Mouse (Mus musculus) liver, embryonic 12.5 days (tissue): ENCODE measurements around the gene Klkb1. TPM values are rescaled to one million over a fixed set of nuclear protein-coding genes. Genes with fewer than 3 reads are reported as not detected.

Experiments used
- ATAC-seq: fragments of 200-750 bp; cut with Nextera tagmentation; 2 replicates; pipeline ENCODE4 v1.8.0; 2017; ENCODE audit warnings: moderate number of reproducible peaks, mild to moderate bottlenecking, moderate library complexity
- H3K27ac ChIP-seq: fragments of 300-500 bp; sonication (generic); 2 replicates; pipeline ENCODE4 v1.5.1; 2016; ENCODE audit warnings: mild to moderate bottlenecking
- H3K27me3 ChIP-seq: fragments of 300-500 bp; sonication (generic); replicated peaks from 2 replicates; pipeline ENCODE4 v1.6.1; 2016; ENCODE audit warnings: mild to moderate bottlenecking, moderate library complexity
- H3K36me3 ChIP-seq: fragments of 300-500 bp; sonication (generic); 2 replicates; pipeline ENCODE4 v1.6.1; 2016; ENCODE audit warnings: mild to moderate bottlenecking, moderate library complexity
- H3K4me1 ChIP-seq: fragments of 300-500 bp; sonication (generic); 2 replicates; pipeline ENCODE4 v1.6.1; 2016
- H3K4me2 ChIP-seq: fragments of 300-500 bp; sonication (generic); 2 replicates; pipeline ENCODE4 v1.6.1; 2016; ENCODE audit warnings: mild to moderate bottlenecking, moderate library complexity
- H3K4me3 ChIP-seq: fragments of 300-500 bp; sonication (generic); 2 replicates; pipeline ENCODE4 v1.5.1; 2016; ENCODE audit warnings: mild to moderate bottlenecking, moderate library complexity
- H3K9ac ChIP-seq: fragments of 300-500 bp; sonication (generic); 2 replicates; pipeline ENCODE4 v1.6.1; 2016; ENCODE audit warnings: mild to moderate bottlenecking, moderate library complexity
- H3K9me3 ChIP-seq: fragments of 300-500 bp; sonication (generic); replicated peaks from 2 replicates; pipeline ENCODE4 v1.6.1; 2016; ENCODE audit warnings: mild to moderate bottlenecking, moderate library complexity
- WGBS: fragments of 180-500 bp; shearing (Covaris S2); methylation state at CpG from one replicate; pipeline ENCODE4 v1.1.7; 2016; ENCODE audit not compliant: insufficient replicate concordance; 5-methylcytosine and 5-hydroxymethylcytosine counted together
- polyA plus RNA-seq: library from polyadenylated mRNA; unstranded; fragments of >200 nt; fragmentation: Nextera tagmentation; extraction: Ambion mirVana; gene quantifications from 2 replicates; pipeline ENCODE4 v1.2.1, GENCODE M21; 2016

The Klkb1 gene
- polyA plus RNA-seq, 1 experiment from 2014 or later: 0.91 TPM

DNA sequence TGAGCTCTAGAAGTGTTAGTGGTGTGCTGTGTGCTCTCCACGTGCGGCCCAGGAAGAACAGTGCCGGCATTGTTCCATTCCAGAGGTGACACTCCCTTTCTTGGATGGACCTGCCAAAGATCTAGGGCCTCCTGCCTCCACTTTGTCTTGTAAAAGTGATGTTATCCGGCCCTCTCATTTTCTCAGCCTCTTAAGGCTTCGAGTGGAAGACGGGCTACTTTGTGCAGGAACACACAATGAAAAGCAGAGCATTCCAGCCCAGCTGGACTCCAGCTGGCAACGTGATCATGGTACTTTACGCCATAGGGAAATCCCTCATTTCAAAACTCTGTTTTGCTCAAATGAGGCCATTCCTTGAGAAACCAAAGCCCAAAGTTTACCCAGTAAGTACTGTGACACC is 27.7 kb downstream of the Klkb1 start:
- no peak overlapping the region for H3K9ac ChIP-seq
- H3K4me3 ChIP-seq: no peak overlapping the region
- no peaks in the 10 kb centered on the region for H3K9me3 ChIP-seq
- no peak overlapping the region for H3K27ac ChIP-seq
- H3K4me2 ChIP-seq: no peak overlapping the region
- 63% methylated on average over 8 of the region's 8 CpGs for WGBS
- ATAC-seq: no peak
- no peaks in the 10 kb centered on the region for H3K4me1 ChIP-seq
- no peaks in the 10 kb centered on the region for H3K36me3 ChIP-seq
- H3K27me3 ChIP-seq: no peaks in the 10 kb centered on the region

GRCm38 (mm10) chr8:45264918-45265317 is 29.7 kb downstream of the Klkb1 start:
- Histone ChIP-seq H3K9me3 (no peaks in the 10 kb centered on the region), H3K4me3 (no peak overlapping the region), H3K27me3 (no peaks in the 10 kb centered on the region), H3K36me3 (no peaks in the 10 kb centered on the region), H3K9ac (no peak overlapping the region), H3K27ac (no peak overlapping the region), H3K4me2 (no peak overlapping the region), H3K4me1 (no peaks in the 10 kb centered on the region)
- ATAC-seq: peak; percentile 69
- WGBS: 57% methylated on average over 4 of the region's 4 CpGs

GRCm38 (mm10) chr8:45262851-45263250 is 31.8 kb downstream of the Klkb1 start:
- WGBS: 55% methylated on average over 3 of the region's 3 CpGs
- no peak for ATAC-seq
- Histone ChIP-seq H3K27me3 (no peaks in the 10 kb centered on the region), H3K27ac (no peak overlapping the region), H3K4me1 (no peaks in the 10 kb centered on the region), H3K36me3 (no peaks in the 10 kb centered on the region), H3K4me2 (no peak overlapping the region), H3K9ac (no peak overlapping the region), H3K9me3 (no peaks in the 10 kb centered on the region), H3K4me3 (no peak overlapping the region)

GRCm38 (mm10) chr8:45261920-45262319 is 32.7 kb downstream of the Klkb1 start, which contains the start of gene F11:
F11 (minus strand) TSS chr8:45262031.
- peak within 1 kb of the TSS; percentile 20; the same call in 1 of the 2 replicates for H3K27ac ChIP-seq
- H3K9ac ChIP-seq: no peak within 1 kb of the TSS
- ATAC-seq: 0 out of 2 replicates have a peak, but pooled peaks have one; percentile 40
- no peaks in the 10 kb centered on the region for H3K27me3 ChIP-seq
- no peak within 1 kb of the TSS for H3K4me3 ChIP-seq
- no peaks in the 10 kb centered on the region for H3K4me1 ChIP-seq
- no peak within 1 kb of the TSS for H3K4me2 ChIP-seq
- no peaks in the 10 kb centered on the region for H3K9me3 ChIP-seq
- 68% methylated on average over 10 of the region's 10 CpGs for WGBS
- H3K36me3 ChIP-seq: no peaks in the 10 kb centered on the region

DNA sequence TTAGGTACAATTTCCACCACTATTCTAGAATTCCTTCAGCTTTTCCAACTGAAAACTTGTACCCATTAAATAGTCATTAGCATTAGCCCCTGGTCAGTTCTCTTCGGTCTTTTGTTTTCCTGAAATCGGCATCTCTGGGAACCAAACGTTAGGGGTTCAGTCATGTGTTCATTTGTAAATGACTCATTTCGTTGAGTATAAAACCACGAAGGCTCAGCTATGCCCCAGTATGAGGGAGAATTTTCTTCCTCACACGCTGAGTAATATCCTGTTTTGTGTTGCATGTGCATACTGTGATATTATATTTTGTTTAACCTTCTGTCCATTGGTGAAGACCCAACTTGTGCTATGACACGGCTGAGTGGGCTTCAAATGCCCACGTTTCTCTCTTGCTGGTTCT is 36.2 kb downstream of the Klkb1 start:
- Histone ChIP-seq H3K27ac (no peak overlapping the region), H3K27me3 (no peaks in the 10 kb centered on the region), H3K4me1 (no peaks in the 10 kb centered on the region), H3K9ac (no peak overlapping the region), H3K4me2 (no peak overlapping the region), H3K4me3 (no peak overlapping the region), H3K36me3 (no peaks in the 10 kb centered on the region), H3K9me3 (no peaks in the 10 kb centered on the region)
- no peak for ATAC-seq
- WGBS: 66% methylated on average over 8 of the region's 8 CpGs

DNA sequence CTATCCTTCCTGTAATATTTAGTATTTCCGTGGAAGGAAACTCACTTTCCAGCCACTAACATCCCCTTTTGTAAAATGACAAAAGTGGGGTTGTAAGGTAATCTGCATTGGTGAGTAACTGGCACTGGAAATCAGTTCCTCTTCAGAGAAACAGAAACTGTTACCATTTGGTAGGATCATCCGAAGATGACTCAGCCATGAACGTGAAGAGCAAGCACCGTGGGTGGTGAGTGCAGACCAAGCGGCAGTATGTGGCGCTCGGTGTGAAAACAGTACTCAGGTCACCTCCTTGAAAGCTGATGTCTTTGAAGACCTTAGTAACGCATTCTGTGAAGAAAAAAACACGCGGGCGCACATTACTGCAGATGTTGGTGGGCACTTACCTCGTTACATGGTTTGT is 39.6 kb downstream of the Klkb1 start:
- no peak for ATAC-seq
- Histone ChIP-seq H3K9ac (no peak overlapping the region), H3K4me2 (no peak overlapping the region), H3K27me3 (no peaks in the 10 kb centered on the region), H3K36me3 (no peaks in the 10 kb centered on the region), H3K4me1 (no peaks in the 10 kb centered on the region), H3K9me3 (no peaks in the 10 kb centered on the region), H3K4me3 (no peak overlapping the region), H3K27ac (no peak overlapping the region)
- WGBS: 75% methylated on average over 12 of the region's 12 CpGs

GRCm38 (mm10) chr8:45254194-45254842 is 40.3 kb downstream of the Klkb1 start:
- no peak for ATAC-seq
- Histone ChIP-seq H3K4me3 (no peak overlapping the region), H3K27me3 (no peaks in the 10 kb centered on the region), H3K9me3 (no peaks in the 10 kb centered on the region), H3K9ac (no peak overlapping the region), H3K27ac (no peak overlapping the region), H3K4me2 (no peak overlapping the region), H3K4me1 (no peaks in the 10 kb centered on the region), H3K36me3 (no peaks in the 10 kb centered on the region)
- WGBS: 58% methylated on average over 8 of the region's 8 CpGs

DNA sequence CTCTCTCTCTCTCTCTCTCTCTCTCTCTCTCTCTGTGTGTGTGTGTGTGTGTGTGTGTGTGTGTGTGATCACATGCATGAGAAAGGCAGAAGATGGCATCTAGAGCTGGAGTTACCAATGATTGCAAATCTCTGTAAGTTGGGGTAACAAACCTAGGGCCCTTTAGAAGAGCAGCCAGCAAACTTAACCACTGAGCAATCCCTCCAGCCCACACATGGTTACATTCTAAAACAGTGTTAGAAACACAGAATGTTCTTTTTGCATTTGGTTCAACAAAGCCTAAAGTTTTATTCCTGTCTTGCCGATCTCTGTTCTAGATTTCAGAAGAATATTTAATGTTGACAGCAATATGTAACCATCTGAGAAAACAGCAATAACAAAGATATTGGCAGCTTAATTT is 41.1 kb downstream of the Klkb1 start:
- WGBS: 81% methylated on average over 1 of the region's 1 CpGs
- Histone ChIP-seq H3K27me3 (no peaks in the 10 kb centered on the region), H3K9me3 (no peaks in the 10 kb centered on the region), H3K9ac (no peak overlapping the region), H3K27ac (no peak overlapping the region), H3K4me3 (no peak overlapping the region), H3K36me3 (no peaks in the 10 kb centered on the region), H3K4me1 (no peaks in the 10 kb centered on the region), H3K4me2 (no peak overlapping the region)
- ATAC-seq: no peak

DNA sequence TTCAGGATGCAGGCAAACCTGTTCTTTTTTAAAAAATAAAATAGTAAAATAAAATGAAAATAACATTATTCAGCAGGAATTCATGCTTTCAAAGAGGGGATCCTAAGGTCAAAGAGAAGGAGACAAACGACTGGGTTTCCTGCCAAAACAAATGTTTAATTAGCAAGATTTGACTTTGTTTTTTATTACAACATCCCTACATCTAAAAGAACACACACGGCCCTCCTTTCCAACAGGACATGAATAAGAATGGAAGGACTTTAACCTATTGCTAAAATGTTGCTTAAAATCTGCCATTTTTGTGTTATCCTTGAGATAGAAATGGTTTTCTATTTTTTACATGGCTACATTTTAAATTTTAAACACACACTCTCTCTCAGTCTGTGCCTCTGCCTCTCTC is 41.5 kb downstream of the Klkb1 start:
- Histone ChIP-seq H3K4me3 (no peak overlapping the region), H3K9me3 (no peaks in the 10 kb centered on the region), H3K27me3 (no peaks in the 10 kb centered on the region), H3K4me2 (no peak overlapping the region), H3K4me1 (no peaks in the 10 kb centered on the region), H3K9ac (no peak overlapping the region), H3K27ac (no peak overlapping the region), H3K36me3 (no peaks in the 10 kb centered on the region)
- no peak for ATAC-seq
- WGBS: 38% methylated on average over 2 of the region's 2 CpGs

DNA sequence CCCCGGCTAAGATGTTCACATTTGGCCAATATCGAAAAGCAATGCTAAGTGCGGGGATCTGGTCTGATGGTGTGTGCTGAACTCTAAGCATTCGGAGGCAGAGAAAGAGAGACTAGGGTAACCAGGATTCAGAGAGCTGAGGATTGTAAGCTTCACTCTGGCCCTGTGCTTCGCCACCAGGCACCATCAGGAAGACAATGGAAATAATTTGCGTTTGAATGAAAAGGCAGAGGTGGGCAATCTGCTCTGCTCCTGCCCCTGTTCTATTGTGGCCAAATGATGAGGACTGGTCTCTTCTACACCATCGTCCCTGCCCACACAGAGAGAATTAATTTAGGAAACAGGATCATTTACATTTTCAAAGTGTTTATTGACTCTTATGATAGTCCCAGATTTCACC is 48.4 kb downstream of the Klkb1 start:
- WGBS: 53% methylated on average over 7 of the region's 7 CpGs
- Histone ChIP-seq H3K4me1 (no peaks in the 10 kb centered on the region), H3K4me3 (no peak overlapping the region), H3K27ac (no peak overlapping the region), H3K27me3 (no peaks in the 10 kb centered on the region), H3K4me2 (no peak overlapping the region), H3K9ac (no peak overlapping the region), H3K9me3 (no peaks in the 10 kb centered on the region), H3K36me3 (no peaks in the 10 kb centered on the region)
- no peak for ATAC-seq

GRCm38 (mm10) chr8:45239363-45239762 is 55.3 kb downstream of the Klkb1 start:
- no peaks in the 10 kb centered on the region for H3K36me3 ChIP-seq
- no peak overlapping the region for H3K4me2 ChIP-seq
- no peak for ATAC-seq
- H3K27ac ChIP-seq: no peak overlapping the region
- H3K27me3 ChIP-seq: no peaks in the 10 kb centered on the region
- no peaks in the 10 kb centered on the region for H3K4me1 ChIP-seq
- no peaks in the 10 kb centered on the region for H3K9me3 ChIP-seq
- H3K4me3 ChIP-seq: no peak overlapping the region
- H3K9ac ChIP-seq: no peak overlapping the region
- WGBS: 73% methylated on average over 8 of the region's 8 CpGs

DNA sequence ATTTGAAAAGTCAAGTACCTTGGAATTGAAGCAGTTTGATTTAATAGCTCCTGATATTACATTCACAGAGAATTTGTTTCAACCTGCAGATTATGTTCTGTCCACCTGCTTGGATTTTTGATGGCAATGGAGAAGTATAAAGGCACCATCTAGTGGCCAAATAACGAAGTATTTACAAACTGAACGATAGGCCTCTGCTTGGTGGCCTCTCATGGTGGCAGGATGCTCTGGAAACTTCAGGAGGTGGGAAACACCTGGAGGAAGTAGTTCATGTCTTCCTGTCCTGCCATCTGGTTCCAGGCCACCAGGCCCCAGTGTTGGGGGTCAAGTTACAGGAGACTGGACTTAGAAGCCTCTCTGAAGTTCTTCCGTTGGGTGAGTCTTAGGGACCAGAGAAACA is 56.4 kb downstream of the Klkb1 start:
- no peaks in the 10 kb centered on the region for H3K9me3 ChIP-seq
- ATAC-seq: no peak
- H3K4me2 ChIP-seq: no peak overlapping the region
- H3K9ac ChIP-seq: no peak overlapping the region
- no peak overlapping the region for H3K4me3 ChIP-seq
- WGBS: 19% methylated on average over 3 of the region's 3 CpGs
- no peaks in the 10 kb centered on the region for H3K36me3 ChIP-seq
- H3K27ac ChIP-seq: no peak overlapping the region
- H3K4me1 ChIP-seq: no peaks in the 10 kb centered on the region
- no peaks in the 10 kb centered on the region for H3K27me3 ChIP-seq
